Comparison of ENCODE assay signal across 8 mouse cellular contexts in genomic region chr3:30995899-30996687, GRCm38 (mm10). TPM values are rescaled to one million over a fixed set of nuclear protein-coding genes. Genes with fewer than 3 reads are reported as not detected.
DNase-seq lines count a peak whose midpoint lies in the region; ATAC-seq and TF ChIP-seq lines count a peak whose summit lies in the region.

No protein-coding gene starts in this region.

- peak; percentile 33 for ATAC-seq in activated CD4-positive, CD25-positive, alpha-beta regulatory T cell, adult 4 months
- no peak; the same call in 1 of the 2 replicates for ATAC-seq in embryonic facial prominence, embryonic 15.5 days (ENCODE audit: insufficient number of reproducible peaks, low FRiP score, low TSS enrichment, low read depth)
- peak; percentile 71 for ATAC-seq in limb, embryonic 11.5 days (ENCODE audit: insufficient number of reproducible peaks, low FRiP score, low TSS enrichment, low read depth)
- ATAC-seq in midbrain, embryonic 14.5 days (ENCODE audit: low FRiP score, low TSS enrichment): no peak; the same call in 1 of the 2 replicates

- no peaks in the 10 kb centered on the region for H3K36me3 ChIP-seq in embryonic facial prominence, embryonic 15.5 days
- no peaks in the 10 kb centered on the region for H3K36me3 ChIP-seq in limb, embryonic 11.5 days (ENCODE audit: control insufficient read depth, insufficient read depth, low read length)
- no peaks in the 10 kb centered on the region for H3K36me3 ChIP-seq in midbrain, embryonic 14.5 days (ENCODE audit: control insufficient read depth, insufficient read depth, low read length)

- H3K4me2 ChIP-seq in embryonic facial prominence, embryonic 15.5 days (replicated peaks): peak overlapping the region; percentile 53
- H3K4me2 ChIP-seq in limb, embryonic 11.5 days (ENCODE audit: low read depth, severe bottlenecking): peak overlapping the region; percentile 57
- H3K4me2 ChIP-seq in midbrain, embryonic 14.5 days (ENCODE audit: low read length): peak overlapping the region; percentile 59

- DNase-seq in lung, adult 2 months: no peak
- no peak for DNase-seq in lung, postnatal 10 days
- no peak for DNase-seq in limb, embryonic 11.5 days (ENCODE audit: low spot score)
- DNase-seq in midbrain, embryonic 14.5 days: peak; percentile 70
- DNase-seq in B cell, adult 2 months: no peak
- DNase-seq in cerebellum, adult 9-10 months: no peak

- under 1% methylated on average over 46 of the region's 49 CpGs for WGBS in lung, adult 2 months
- WGBS in embryonic facial prominence, embryonic 15.5 days: under 1% methylated on average over 49 of the region's 49 CpGs
- under 1% methylated on average over 48 of the region's 49 CpGs for WGBS in limb, embryonic 11.5 days
- under 1% methylated on average over 49 of the region's 49 CpGs for WGBS in midbrain, embryonic 14.5 days

- no peak for TF ChIP-seq CTCF in lung, adult 2 months (IDR thresholded peaks at IDR 0.05; ENCODE audit: insufficient read depth, low read length)

- no peak for TF ChIP-seq POLR2A in lung, adult 2 months (IDR thresholded peaks at IDR 0.05; ENCODE audit: borderline replicate concordance, extremely low read depth, low read depth, low read length)

- peak overlapping the region; percentile 76 for H3K9ac ChIP-seq in embryonic facial prominence, embryonic 15.5 days
- peak overlapping the region; percentile 64 for H3K9ac ChIP-seq in limb, embryonic 11.5 days (ENCODE audit: low read length)
- H3K9ac ChIP-seq in midbrain, embryonic 14.5 days (replicated peaks; ENCODE audit: low read length): peak overlapping the region; percentile 74

- H3K9me3 ChIP-seq in embryonic facial prominence, embryonic 15.5 days (replicated peaks): no peaks in the 10 kb centered on the region
- H3K9me3 ChIP-seq in limb, embryonic 11.5 days (ENCODE audit: control insufficient read depth, low read length): no peaks in the 10 kb centered on the region
- no peaks in the 10 kb centered on the region for H3K9me3 ChIP-seq in midbrain, embryonic 14.5 days (ENCODE audit: control insufficient read depth, low read length)

- H3K4me3 ChIP-seq in lung, adult 2 months (replicated peaks; ENCODE audit: extremely low read depth, low read depth, low read length): peak overlapping the region; percentile 93
- peak overlapping the region; percentile 85 for H3K4me3 ChIP-seq in embryonic facial prominence, embryonic 15.5 days (replicated peaks)
- peak overlapping the region; percentile 59 for H3K4me3 ChIP-seq in limb, embryonic 11.5 days (ENCODE audit: low read depth, low read length)
- H3K4me3 ChIP-seq in midbrain, embryonic 14.5 days (replicated peaks; ENCODE audit: low read depth, low read length): peak overlapping the region; percentile 75

- peaks cover 11% of the 10 kb centered on the region for H3K4me1 ChIP-seq in lung, adult 2 months (ENCODE audit: control insufficient read depth, insufficient read depth, low read length)
- peaks cover 32% of the 10 kb centered on the region for H3K4me1 ChIP-seq in embryonic facial prominence, embryonic 15.5 days
- peaks cover 19% of the 10 kb centered on the region for H3K4me1 ChIP-seq in limb, embryonic 11.5 days (ENCODE audit: control insufficient read depth, insufficient read depth, low read length)
- H3K4me1 ChIP-seq in midbrain, embryonic 14.5 days (ENCODE audit: control insufficient read depth, insufficient read depth, low read length): peaks cover 13% of the 10 kb centered on the region; the same call in 1 of the 2 replicates

- no peaks in the 10 kb centered on the region for H3K27me3 ChIP-seq in embryonic facial prominence, embryonic 15.5 days
- H3K27me3 ChIP-seq in limb, embryonic 11.5 days (ENCODE audit: control insufficient read depth, insufficient read depth, low read length): no peaks in the 10 kb centered on the region
- H3K27me3 ChIP-seq in midbrain, embryonic 14.5 days (ENCODE audit: control insufficient read depth, insufficient read depth, low read length): no peaks in the 10 kb centered on the region

- H3K27ac ChIP-seq in embryonic facial prominence, embryonic 15.5 days (replicated peaks): peak overlapping the region; percentile 85
- peak overlapping the region; percentile 3; the same call in 1 of the 2 replicates for H3K27ac ChIP-seq in limb, embryonic 11.5 days (replicated peaks; ENCODE audit: low read depth, low read length)
- H3K27ac ChIP-seq in midbrain, embryonic 14.5 days (replicated peaks; ENCODE audit: low read depth, low read length): peak overlapping the region; percentile 81

RNA-seq across cellular contexts. Expression of gene Prkci, which starts 0.5 kb away (rescaled TPM):
- 29.0 and 42.9 TPM in 2 replicates for polyA plus RNA-seq in lung, adult 2 months (2012; rRNA removed)
- polyA plus RNA-seq in activated CD4-positive, CD25-positive, alpha-beta regulatory T cell, adult 4 months (2017; shearing (Covaris generic)): 1 to 10 TPM; 1.2 to 1.9 TPM
- polyA plus RNA-seq in embryonic facial prominence, embryonic 15.5 days (2015; fragmentation: Nextera tagmentation; extraction: Ambion mirVana): 35.4 and 35.8 TPM in 2 replicates
- polyA plus RNA-seq in limb, embryonic 11.5 days (2014; fragmentation: Nextera tagmentation; extraction: Ambion mirVana): 43.1 TPM in 2 replicates
- polyA plus RNA-seq in midbrain, embryonic 14.5 days (2014; fragmentation: Nextera tagmentation; extraction: Ambion mirVana): 19.3 and 34.4 TPM in 2 replicates

RNA-seq across cellular contexts. Expression of gene Phc3, which starts 26.9 kb away (rescaled TPM):
- polyA plus RNA-seq in lung, adult 2 months (2012; rRNA removed): 33.7 and 34.0 TPM in 2 replicates
- polyA plus RNA-seq in activated CD4-positive, CD25-positive, alpha-beta regulatory T cell, adult 4 months (2017; shearing (Covaris generic)): 10 to 100 TPM; 45.9 to 48.0 TPM
- polyA plus RNA-seq in embryonic facial prominence, embryonic 15.5 days (2015; fragmentation: Nextera tagmentation; extraction: Ambion mirVana): 6.0 and 7.7 TPM in 2 replicates
- 4.6 and 5.1 TPM in 2 replicates for polyA plus RNA-seq in limb, embryonic 11.5 days (2014; fragmentation: Nextera tagmentation; extraction: Ambion mirVana)
- 9.2 and 9.3 TPM in 2 replicates for polyA plus RNA-seq in midbrain, embryonic 14.5 days (2014; fragmentation: Nextera tagmentation; extraction: Ambion mirVana)

Comparison
In these comparisons a context has a peak if more than half of its experiments do, and no peak if none do; other contexts are left out.
1. ATAC-seq: peak in activated CD4-positive, CD25-positive, alpha-beta regulatory T cell, adult 4 months (single experiment) and limb, embryonic 11.5 days (single experiment); none in embryonic facial prominence, embryonic 15.5 days (single experiment) and midbrain, embryonic 14.5 days (single experiment).
2. H3K27ac ChIP-seq: peak in every context shown above with its lines; median percentile 85 in embryonic facial prominence, embryonic 15.5 days; 81 in midbrain, embryonic 14.5 days; 3 in limb, embryonic 11.5 days.
3. Peak in every context shown above with its lines, with median percentiles within 50 percentile points of each other: H3K4me3 ChIP-seq, H3K4me2 ChIP-seq and H3K9ac ChIP-seq.